Mouse (Mus musculus) heart, embryonic 15.5 days (tissue): ENCODE measurements at regions not wholly inside any gene's neighbourhood (a gene's known extent, or its start where the extent isn't known, plus 50 kb on each side); places are given as distances from the start of the nearest gene placed in this dataset.
A peak's percentile ranks its signal among the peaks of the same experiment; 100 is the strongest.

Source experiments
- ATAC-seq: fragments of 200-750 bp; cut with Nextera tagmentation; replicated peaks from 2 replicates; pipeline ENCODE4 v1.8.0; 2017; ENCODE audit warnings: low read depth, moderate TSS enrichment; ENCODE audit not compliant: insufficient number of reproducible peaks, insufficient read depth, low FRiP score
- H3K27ac ChIP-seq: fragments of 300-500 bp; sonication (generic); 2 replicates; pipeline ENCODE4 v1.5.1; 2015; ENCODE audit warnings: mild to moderate bottlenecking, inconsistent platforms
- H3K27me3 ChIP-seq: fragments of 300-500 bp; sonication (generic); 2 replicates; pipeline ENCODE4 v1.6.1; 2015; ENCODE audit warnings: inconsistent platforms
- H3K36me3 ChIP-seq: fragments of 300-500 bp; sonication (generic); 2 replicates; pipeline ENCODE4 v1.6.1; 2015; ENCODE audit warnings: mild to moderate bottlenecking, inconsistent platforms
- H3K4me1 ChIP-seq: fragments of 300-500 bp; sonication (generic); replicated peaks from 2 replicates; pipeline ENCODE4 v1.6.1; 2015; ENCODE audit warnings: inconsistent platforms
- H3K4me2 ChIP-seq: fragments of 300-500 bp; sonication (generic); 2 replicates; pipeline ENCODE4 v1.6.1; 2015; ENCODE audit warnings: inconsistent platforms, mild to moderate bottlenecking, moderate library complexity
- H3K4me3 ChIP-seq: fragments of 300-500 bp; sonication (generic); 2 replicates; pipeline ENCODE4 v1.5.1; 2015; ENCODE audit warnings: mild to moderate bottlenecking, inconsistent platforms
- H3K9ac ChIP-seq: fragments of 300-500 bp; sonication (generic); 2 replicates; pipeline ENCODE4 v1.6.1; 2015; ENCODE audit warnings: mild to moderate bottlenecking, inconsistent platforms
- H3K9me3 ChIP-seq: fragments of 300-500 bp; sonication (generic); replicated peaks from 2 replicates; pipeline ENCODE4 v1.6.1; 2016; ENCODE audit warnings: inconsistent platforms
- WGBS: fragments of 180-500 bp; shearing (Covaris S2); methylation state at CpG from one replicate; pipeline ENCODE4 v1.1.7; 2015; ENCODE audit warnings: mixed read lengths; 5-methylcytosine and 5-hydroxymethylcytosine counted together

- Histone ChIP-seq H3K9ac (peak overlapping the region; percentile 25; the same call in 1 of the 2 replicates), H3K36me3 (no peaks in the 10 kb centered on the region), H3K4me1 (peaks cover 7% of the 10 kb centered on the region; the same call in 1 of the 2 replicates), H3K27ac (peak overlapping the region; percentile 75), H3K27me3 (no peaks in the 10 kb centered on the region), H3K4me3 (peak overlapping the region; percentile 38), H3K4me2 (peak overlapping the region; percentile 57), H3K9me3 (no peaks in the 10 kb centered on the region)
- WGBS = 20% methylated on average over 17 of the region's 17 CpGs
- ATAC-seq = 0 out of 2 replicates have a peak, but pooled peaks have one; percentile 43
These were observed 96.2 kb upstream of the Med14 start for GRCm38 (mm10) chrX:12857881-12858755.

- Histone ChIP-seq H3K4me3 (no peak overlapping the region), H3K4me1 (peaks cover 7% of the 10 kb centered on the region; the same call in 1 of the 2 replicates), H3K36me3 (no peaks in the 10 kb centered on the region), H3K9me3 (no peaks in the 10 kb centered on the region), H3K27ac (no peak overlapping the region), H3K4me2 (no peak overlapping the region), H3K27me3 (no peaks in the 10 kb centered on the region), H3K9ac (no peak overlapping the region)
- ATAC-seq = no peak
- WGBS = 50% methylated on average over 4 of the region's 4 CpGs
These were observed 93.6 kb upstream of the Med14 start for GRCm38 (mm10) chrX:12855425-12855824.

- ATAC-seq = no peak
- H3K27me3 ChIP-seq = no peaks in the 10 kb centered on the region
- no peaks in the 10 kb centered on the region for H3K36me3 ChIP-seq
- H3K4me2 ChIP-seq = no peak overlapping the region
- 75% methylated on average over 4 of the region's 4 CpGs for WGBS
- no peak overlapping the region for H3K4me3 ChIP-seq
- no peak overlapping the region for H3K9ac ChIP-seq
- H3K4me1 ChIP-seq = no peaks in the 10 kb centered on the region
- H3K27ac ChIP-seq = no peak overlapping the region
- H3K9me3 ChIP-seq = no peaks in the 10 kb centered on the region
These were observed 89.8 kb upstream of the Med14 start for GRCm38 (mm10) chrX:12851684-12852083.

GRCm38 (mm10) chrX:12844431-12844830, 82.6 kb upstream of the Med14 start:
- Histone ChIP-seq H3K27me3 (no peaks in the 10 kb centered on the region), H3K4me2 (no peak overlapping the region), H3K4me1 (0 out of 2 replicates have a peak, but pooled peaks cover 5% of the 10 kb centered on the region), H3K9me3 (no peaks in the 10 kb centered on the region), H3K27ac (no peak overlapping the region), H3K36me3 (no peaks in the 10 kb centered on the region), H3K9ac (no peak overlapping the region), H3K4me3 (no peak overlapping the region)
- ATAC-seq = no peak
- 20% methylated on average over 1 of the region's 1 CpGs for WGBS

- H3K36me3 ChIP-seq = no peaks in the 10 kb centered on the region
- no peak for ATAC-seq
- whole genome bisulfite sequencing = 61% methylated on average over 3 of the region's 3 CpGs
- H3K9me3 ChIP-seq = no peaks in the 10 kb centered on the region
- peaks cover 12% of the 10 kb centered on the region; the same call in 1 of the 2 replicates for H3K4me1 ChIP-seq
- peak overlapping the region; percentile 86 for H3K27ac ChIP-seq
- no peak overlapping the region for H3K9ac ChIP-seq
- peak overlapping the region; percentile 62; the same call in 1 of the 2 replicates for H3K4me2 ChIP-seq
- H3K27me3 ChIP-seq = no peaks in the 10 kb centered on the region
- no peak overlapping the region for H3K4me3 ChIP-seq
These were observed 79.1 kb upstream of the Med14 start for GRCm38 (mm10) chrX:12841021-12841325.

- 14% methylated on average over 25 of the region's 25 CpGs for WGBS
These were observed 78.5 kb upstream of the Med14 start for GRCm38 (mm10) chrX:12840160-12841020.

GRCm38 (mm10) chrX:12839406-12840159, 77.7 kb upstream of the Med14 start:
- H3K36me3 ChIP-seq = no peaks in the 10 kb centered on the region
- 25% methylated on average over 11 of the region's 11 CpGs for WGBS
- no peaks in the 10 kb centered on the region for H3K9me3 ChIP-seq
- H3K4me3 ChIP-seq = peak overlapping the region; percentile 45
- no peaks in the 10 kb centered on the region for H3K27me3 ChIP-seq
- peak overlapping the region; percentile 62 for H3K4me2 ChIP-seq
- H3K9ac ChIP-seq = peak overlapping the region; percentile 31; the same call in 1 of the 2 replicates
- no peak; the same call in 1 of the 2 replicates for ATAC-seq
- H3K27ac ChIP-seq = peak overlapping the region; percentile 86
- peaks cover 12% of the 10 kb centered on the region; the same call in 1 of the 2 replicates for H3K4me1 ChIP-seq

More at GRCm38 (mm10) chrX:12840160-12841020, 78.5 kb upstream of the Med14 start:
- H3K4me2 ChIP-seq = peak overlapping the region; percentile 62
- peak; percentile 88 for ATAC-seq
- no peaks in the 10 kb centered on the region for H3K27me3 ChIP-seq
- H3K36me3 ChIP-seq = no peaks in the 10 kb centered on the region
- peak overlapping the region; percentile 86 for H3K27ac ChIP-seq
- peak overlapping the region; percentile 31; the same call in 1 of the 2 replicates for H3K9ac ChIP-seq
- H3K9me3 ChIP-seq = no peaks in the 10 kb centered on the region
- H3K4me1 ChIP-seq = peaks cover 12% of the 10 kb centered on the region; the same call in 1 of the 2 replicates
- peak overlapping the region; percentile 45 for H3K4me3 ChIP-seq

GRCm38 (mm10) chrX:12837821-12838220, 75.9 kb upstream of the Med14 start:
- ATAC-seq = no peak
- Histone ChIP-seq H3K27ac (no peak overlapping the region), H3K4me1 (peaks cover 12% of the 10 kb centered on the region; the same call in 1 of the 2 replicates), H3K4me2 (no peak overlapping the region), H3K4me3 (no peak overlapping the region), H3K9ac (no peak overlapping the region), H3K9me3 (no peaks in the 10 kb centered on the region), H3K36me3 (no peaks in the 10 kb centered on the region), H3K27me3 (no peaks in the 10 kb centered on the region)
- 33% methylated on average over 1 of the region's 1 CpGs for WGBS

GRCm38 (mm10) chrX:12834681-12835080, 72.8 kb upstream of the Med14 start:
- no peak overlapping the region for H3K27ac ChIP-seq
- H3K27me3 ChIP-seq = no peaks in the 10 kb centered on the region
- no peak overlapping the region for H3K9ac ChIP-seq
- ATAC-seq = no peak
- 59% methylated on average over 4 of the region's 4 CpGs for WGBS
- H3K9me3 ChIP-seq = no peaks in the 10 kb centered on the region
- H3K4me1 ChIP-seq = peaks cover 8% of the 10 kb centered on the region; the same call in 1 of the 2 replicates
- no peak overlapping the region for H3K4me3 ChIP-seq
- no peak overlapping the region for H3K4me2 ChIP-seq
- H3K36me3 ChIP-seq = no peaks in the 10 kb centered on the region

GRCm38 (mm10) chrX:12832709-12833108, 70.8 kb upstream of the Med14 start:
- H3K36me3 ChIP-seq = no peaks in the 10 kb centered on the region
- H3K27me3 ChIP-seq = no peaks in the 10 kb centered on the region
- WGBS = 73% methylated on average over 2 of the region's 2 CpGs
- no peak for ATAC-seq
- peaks cover 4% of the 10 kb centered on the region; the same call in 1 of the 2 replicates for H3K4me1 ChIP-seq
- no peak overlapping the region for H3K27ac ChIP-seq
- H3K9ac ChIP-seq = no peak overlapping the region
- no peak overlapping the region for H3K4me2 ChIP-seq
- no peaks in the 10 kb centered on the region for H3K9me3 ChIP-seq
- H3K4me3 ChIP-seq = no peak overlapping the region
